Mouse (Mus musculus): ENCODE measurements at regions not wholly inside any gene's neighbourhood (a gene's known extent, or its start where the extent isn't known, plus 50 kb on each side); places are given as distances from the start of the nearest gene placed in this dataset.
A peak's percentile ranks its signal among the peaks of the same experiment; 100 is the strongest.

GRCm38 (mm10) chr1:163190841-163191240 lies 105.4 kb upstream of the Mroh9 start:
- no peak for DNase-seq

- DNase-seq = no peak
Observed at GRCm38 (mm10) chr1:163181851-163182250, 96.4 kb upstream of the Mroh9 start.

DNA sequence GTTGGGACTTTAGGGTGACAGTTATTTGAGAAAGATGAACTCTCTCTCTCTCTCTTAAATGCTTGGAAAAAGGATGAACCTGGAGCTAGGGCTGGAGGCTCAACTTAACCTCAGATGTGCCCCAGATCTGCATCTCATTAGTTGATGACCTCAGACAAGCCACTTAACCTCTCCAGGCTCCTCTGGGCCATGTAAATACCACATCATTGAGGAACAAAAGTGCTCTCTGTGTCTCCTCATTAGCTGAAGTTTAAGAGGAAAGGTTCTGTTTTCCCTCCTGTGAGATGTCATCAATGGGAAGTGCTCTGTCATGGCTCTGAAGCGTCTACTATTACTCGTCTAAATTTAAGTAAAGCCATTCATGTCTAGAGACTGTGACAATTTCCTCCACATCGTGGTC lies 91.5 kb upstream of the Mroh9 start:
- no peak for DNase-seq

DNA sequence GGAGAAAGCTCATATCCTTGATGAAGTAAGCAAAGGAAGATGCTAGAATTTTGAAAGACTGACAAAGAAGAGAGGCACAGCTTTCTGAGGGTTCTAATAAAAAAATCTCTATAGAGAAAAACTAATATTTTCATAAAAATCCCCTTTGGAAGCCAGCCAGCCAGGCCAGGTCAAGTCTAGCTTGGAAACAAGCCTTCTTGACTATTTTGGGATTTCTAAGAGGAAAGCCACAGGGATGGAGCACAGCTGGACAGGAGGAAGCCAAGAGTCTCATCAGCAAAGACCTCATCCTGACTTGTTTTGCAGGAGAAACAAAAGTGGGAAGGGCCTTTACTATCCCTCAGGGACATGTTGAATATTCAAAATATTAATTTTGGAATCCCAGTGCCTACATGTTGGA lies 81.6 kb upstream of the Mroh9 start:
- DNase-seq = peak; percentile 75 to 80

DNA sequence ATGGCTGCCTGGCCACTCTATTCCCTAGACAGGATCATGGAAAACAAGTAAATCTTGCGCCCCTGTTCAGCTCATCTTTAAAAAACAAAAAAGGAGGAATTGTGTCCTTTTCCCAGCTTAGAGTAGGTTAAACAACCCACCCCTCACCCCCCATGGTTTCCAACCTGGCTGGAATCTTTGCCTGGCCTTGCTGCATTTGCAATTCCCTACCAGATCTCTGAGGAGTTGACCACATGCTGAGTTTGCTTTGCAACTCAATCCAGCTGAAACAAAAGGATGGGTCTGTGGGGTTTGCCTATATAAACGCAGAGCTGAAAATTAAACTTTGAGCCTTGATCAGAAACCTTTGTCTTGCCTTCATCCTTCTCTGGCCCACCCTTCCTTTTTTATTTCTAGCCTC lies 78.2 kb upstream of the Mroh9 start:
- DNase-seq = no peak

DNA sequence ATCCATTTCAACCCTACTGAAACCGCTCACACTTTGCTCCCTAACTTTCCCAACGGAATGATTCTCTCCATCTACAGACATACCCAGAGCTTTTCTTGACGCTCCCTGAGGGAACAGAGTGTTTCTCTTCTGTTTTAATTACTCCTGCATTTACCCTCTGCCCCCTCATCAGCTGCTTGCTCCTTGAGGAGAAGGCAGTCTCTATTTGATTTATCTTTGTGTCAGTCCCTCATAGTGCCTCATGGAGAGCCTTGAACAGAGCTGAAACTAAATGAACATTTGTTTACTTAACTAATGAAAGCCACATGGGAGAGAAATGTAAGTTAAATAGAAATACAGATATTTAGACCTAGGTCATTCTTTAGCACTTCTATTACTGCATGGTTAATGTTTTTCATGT lies 74.4 kb upstream of the Mroh9 start:
- peak; percentile 3 to 10 for DNase-seq

- DNase-seq = no peak
Observed at GRCm38 (mm10) chr1:163158491-163158890, 73.0 kb upstream of the Mroh9 start.

GRCm38 (mm10) chr1:163150203-163150855 lies 64.9 kb upstream of the Mroh9 start:
- DNase-seq = peak; percentile 72 to 76

DNA sequence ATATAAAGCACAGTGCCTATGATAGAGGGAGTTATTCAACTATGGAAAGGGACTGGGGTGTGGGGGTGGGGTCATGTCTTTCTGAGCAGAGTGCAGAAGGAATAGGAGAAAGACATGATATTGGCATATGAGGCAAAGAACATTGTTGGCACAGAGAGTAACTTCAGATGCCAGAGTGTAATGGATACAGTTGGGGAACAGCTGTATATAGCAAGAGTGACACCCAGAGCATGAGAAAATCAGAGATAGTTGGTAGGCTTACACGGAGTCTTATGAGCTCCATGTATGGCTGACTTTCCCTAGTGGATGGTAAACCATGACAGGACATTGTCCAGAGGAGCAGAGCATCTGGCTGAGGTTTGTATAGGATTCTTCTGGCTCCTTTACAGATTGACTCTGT lies 61.2 kb upstream of the Mroh9 start:
- no peak for DNase-seq

GRCm38 (mm10) chr1:163143113-163143512 lies 57.6 kb upstream of the Mroh9 start:
- DNase-seq = no peak

DNA sequence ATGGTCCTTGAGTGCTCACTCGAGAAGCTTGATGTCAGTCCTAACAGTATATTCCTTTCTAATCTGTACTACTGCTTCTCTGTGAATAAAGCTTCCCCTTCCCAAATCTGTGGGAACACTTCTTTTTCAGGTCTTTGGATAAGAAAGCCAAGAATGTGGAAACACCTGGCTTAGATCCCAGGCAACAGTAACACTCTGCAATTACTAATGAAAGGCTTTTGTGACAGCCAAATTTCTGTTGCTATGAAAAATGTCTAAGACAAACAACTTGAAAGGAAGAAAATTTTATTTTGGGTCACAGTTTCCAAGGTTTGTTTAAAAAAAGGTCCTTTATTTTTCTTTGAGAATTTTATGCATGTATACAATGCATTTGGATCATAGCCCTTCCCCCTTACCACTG lies 56.0 kb upstream of the Mroh9 start:
- no peak for DNase-seq

- DNase-seq = no peak
Observed at GRCm38 (mm10) chr1:163138179-163138578, 52.7 kb upstream of the Mroh9 start.
